Mouse (Mus musculus): ENCODE data around the gene Mettl7a1. TPM values are rescaled to one million over a fixed set of nuclear protein-coding genes. Genes with fewer than 3 reads are reported as not detected.
A peak's percentile ranks its signal among the peaks of the same experiment; 100 is the strongest.
"Not testable (repeated sequence)": the region's sequence is repeated elsewhere in the genome, so short reads cannot be mapped to it uniquely, and the experiment has no call there.

Gene Mettl7a1
- polyA plus RNA-seq, 1 experiment from 2014 or later, result 3.3 TPM

DNA sequence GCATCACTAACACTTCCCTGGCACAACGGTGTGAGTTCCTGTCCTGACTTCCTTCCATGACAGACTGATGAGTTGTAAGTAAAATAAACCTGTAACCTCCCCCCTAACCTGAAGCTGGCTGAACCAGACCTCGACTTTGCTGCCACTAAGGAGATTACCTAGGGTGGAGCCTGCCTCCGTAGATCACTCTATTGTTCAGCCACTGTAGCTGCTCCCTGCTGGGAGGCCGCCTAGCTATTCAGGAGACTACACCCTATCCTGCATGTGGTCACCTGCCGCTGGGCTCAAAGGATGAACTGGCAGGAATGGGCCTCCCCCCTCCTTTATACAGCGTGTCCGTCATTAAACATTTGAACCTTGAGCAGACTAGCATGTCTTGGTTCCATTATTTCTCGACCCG lies 34.2 kb upstream of the Mettl7a1 start:
- Histone ChIP-seq H3K4me3 (replicated peaks; ENCODE audit: low read depth, low read length) (no peak overlapping the region), H3K9ac (replicated peaks; ENCODE audit: low read length) (no peak overlapping the region), H3K4me2 (ENCODE audit: low read length) (0 out of 2 replicates have a peak overlapping the region, but pooled peaks have one; percentile 3), H3K4me1 (ENCODE audit: control insufficient read depth, insufficient read depth, low read length) (no peaks in the 10 kb centered on the region), H3K36me3 (ENCODE audit: control insufficient read depth, insufficient read depth, low read length) (no peaks in the 10 kb centered on the region), H3K27ac (replicated peaks; ENCODE audit: low read depth, low read length) (no peak overlapping the region), H3K27me3 (ENCODE audit: control insufficient read depth, insufficient read depth, low read length) (no peaks in the 10 kb centered on the region), H3K9me3 (ENCODE audit: control insufficient read depth, low read length) (no peaks in the 10 kb centered on the region)
- WGBS, result 13% methylated on average over 9 of the region's 9 CpGs
- no peak for ATAC-seq (ENCODE audit: low FRiP score, low TSS enrichment)
- DNase-seq, result no peak

DNA sequence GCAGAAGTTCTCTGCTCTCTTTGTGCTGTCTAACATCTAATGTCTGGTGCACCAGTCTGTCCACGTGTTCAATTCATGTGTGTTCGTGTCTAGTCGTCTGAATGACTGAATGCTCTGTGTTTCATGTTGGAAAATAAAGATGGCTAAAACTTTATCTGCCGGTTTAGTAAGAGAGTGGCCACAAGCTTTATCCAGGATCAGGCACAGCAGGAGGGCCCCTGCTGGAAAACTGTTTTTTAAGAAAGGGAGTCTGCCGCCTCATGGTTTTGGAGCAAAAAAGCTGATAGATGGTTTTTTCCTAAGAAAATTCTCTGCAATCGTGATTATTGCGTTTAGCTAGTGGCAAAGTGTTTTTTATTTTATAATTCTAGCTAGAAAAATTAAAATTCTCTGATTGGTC lies 33.3 kb upstream of the Mettl7a1 start:
- not testable (repeated sequence) for H3K27ac ChIP-seq (replicated peaks; ENCODE audit: low read depth, low read length); H3K9ac ChIP-seq (replicated peaks; ENCODE audit: low read length); H3K27me3 ChIP-seq (ENCODE audit: control insufficient read depth, insufficient read depth, low read length); H3K36me3 ChIP-seq (ENCODE audit: control insufficient read depth, insufficient read depth, low read length); H3K9me3 ChIP-seq (ENCODE audit: control insufficient read depth, low read length); DNase-seq; ATAC-seq (ENCODE audit: low FRiP score, low TSS enrichment); H3K4me1 ChIP-seq (ENCODE audit: control insufficient read depth, insufficient read depth, low read length); H3K4me2 ChIP-seq (ENCODE audit: low read length); H3K4me3 ChIP-seq (replicated peaks; ENCODE audit: low read depth, low read length)
- 19% methylated on average over 7 of the region's 7 CpGs for WGBS

DNA sequence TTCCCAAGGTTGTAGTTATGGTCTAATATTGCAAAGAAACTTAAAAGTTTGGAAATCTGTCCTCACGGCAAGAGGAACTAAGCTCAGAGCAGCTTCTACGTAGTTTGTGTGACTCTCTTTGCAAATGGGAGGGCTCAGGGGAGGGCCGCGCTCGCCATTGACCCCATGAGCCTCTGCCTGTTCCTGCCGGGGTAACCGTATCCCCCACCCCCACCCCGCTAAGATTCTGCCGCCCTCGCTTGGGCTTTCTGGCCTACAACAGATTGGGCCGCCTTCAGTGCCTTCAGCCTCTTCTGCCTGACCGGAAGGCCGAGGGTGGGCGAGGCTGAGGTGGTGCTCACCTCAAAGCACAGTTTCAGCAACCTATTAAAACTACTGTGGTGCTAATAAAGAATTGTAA lies 32.5 kb upstream of the Mettl7a1 start:
- Histone ChIP-seq H3K9me3 (ENCODE audit: control insufficient read depth, low read length) (no peaks in the 10 kb centered on the region), H3K4me2 (ENCODE audit: low read length) (no peak overlapping the region), H3K9ac (replicated peaks; ENCODE audit: low read length) (no peak overlapping the region), H3K36me3 (ENCODE audit: control insufficient read depth, insufficient read depth, low read length) (no peaks in the 10 kb centered on the region), H3K27ac (replicated peaks; ENCODE audit: low read depth, low read length) (no peak overlapping the region), H3K27me3 (ENCODE audit: control insufficient read depth, insufficient read depth, low read length) (no peaks in the 10 kb centered on the region), H3K4me3 (replicated peaks; ENCODE audit: low read depth, low read length) (no peak overlapping the region), H3K4me1 (ENCODE audit: control insufficient read depth, insufficient read depth, low read length) (no peaks in the 10 kb centered on the region)
- DNase-seq (no peak), ATAC-seq (ENCODE audit: low FRiP score, low TSS enrichment) (no peak)
- WGBS, result 62% methylated on average over 14 of the region's 14 CpGs

DNA sequence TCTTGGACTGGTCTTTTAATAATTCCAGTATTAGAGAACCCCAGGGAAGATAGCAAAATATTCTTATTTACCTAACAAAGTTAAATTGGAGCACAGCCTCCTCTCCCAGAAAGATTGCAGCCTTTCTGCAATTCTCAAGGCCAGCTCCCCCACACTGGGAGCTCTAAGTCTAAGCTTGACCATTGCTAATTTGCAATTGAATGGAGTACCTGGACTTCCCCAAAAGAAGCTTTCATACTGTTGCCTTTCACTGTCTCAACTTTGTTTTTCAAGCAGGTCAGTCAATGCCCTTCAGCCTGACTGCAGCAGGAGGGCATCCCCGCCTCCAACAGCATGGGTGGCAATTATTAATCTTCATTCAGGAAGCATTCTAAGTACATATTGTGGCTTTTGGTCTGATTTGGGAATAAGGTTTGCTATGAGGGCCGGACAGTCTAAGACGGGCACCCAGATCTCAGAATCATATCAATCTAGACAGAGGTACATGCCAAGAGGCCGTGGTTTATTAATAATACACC lies 30.1 kb upstream of the Mettl7a1 start:
- not testable (repeated sequence) for H3K27me3 ChIP-seq (ENCODE audit: control insufficient read depth, insufficient read depth, low read length); H3K27ac ChIP-seq (replicated peaks; ENCODE audit: low read depth, low read length); H3K9ac ChIP-seq (replicated peaks; ENCODE audit: low read length); H3K4me2 ChIP-seq (ENCODE audit: low read length); H3K9me3 ChIP-seq (ENCODE audit: control insufficient read depth, low read length); DNase-seq; H3K4me3 ChIP-seq (replicated peaks; ENCODE audit: low read depth, low read length); ATAC-seq (ENCODE audit: low FRiP score, low TSS enrichment); H3K4me1 ChIP-seq (ENCODE audit: control insufficient read depth, insufficient read depth, low read length); H3K36me3 ChIP-seq (ENCODE audit: control insufficient read depth, insufficient read depth, low read length)
- 84% methylated on average over 4 of the region's 4 CpGs for WGBS

DNA sequence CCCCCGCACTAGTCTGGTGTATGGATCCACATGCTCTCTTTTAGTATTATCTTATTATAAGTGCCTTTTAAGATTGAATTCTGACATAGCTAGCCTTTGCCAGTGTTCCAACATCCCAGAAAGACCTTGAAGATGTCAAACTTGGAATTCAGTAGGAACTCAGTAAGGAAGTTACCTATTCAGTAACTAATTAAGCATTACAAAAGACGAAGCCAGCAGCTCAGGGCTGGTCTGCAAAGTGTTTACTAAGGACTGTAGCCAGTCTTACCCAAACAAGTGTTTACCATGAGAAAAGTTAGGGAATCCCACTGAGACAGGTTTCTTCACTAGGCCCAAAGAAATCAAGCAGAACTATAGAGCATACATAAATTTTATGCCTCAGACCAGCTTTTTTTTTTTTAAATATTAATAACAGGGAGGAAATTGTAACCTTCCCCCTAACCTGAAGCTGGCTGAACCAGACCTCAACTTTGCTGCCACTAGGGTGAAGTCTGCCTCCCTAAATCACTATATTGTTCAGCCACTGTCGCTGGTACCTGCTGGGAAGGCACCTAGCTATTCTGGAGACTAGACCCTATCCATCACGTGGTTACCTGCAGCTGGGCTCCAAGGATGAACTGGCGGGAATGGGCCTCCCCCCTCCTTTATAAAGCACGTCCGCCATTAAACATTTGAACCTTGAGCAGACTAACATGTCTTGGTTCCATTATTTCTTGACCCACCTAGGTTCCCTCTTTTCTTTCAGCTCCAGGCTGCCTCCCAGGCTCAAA lies 29.0 kb upstream of the Mettl7a1 start:
- H3K9me3 ChIP-seq (ENCODE audit: control insufficient read depth, low read length), result no peaks in the 10 kb centered on the region
- H3K9ac ChIP-seq (replicated peaks; ENCODE audit: low read length), result no peak overlapping the region
- no peak overlapping the region for H3K4me2 ChIP-seq (ENCODE audit: low read length)
- 89% methylated on average over 7 of the region's 7 CpGs for WGBS
- ATAC-seq (ENCODE audit: low FRiP score, low TSS enrichment) (no peak), DNase-seq (no peak)
- no peaks in the 10 kb centered on the region for H3K27me3 ChIP-seq (ENCODE audit: control insufficient read depth, insufficient read depth, low read length)
- no peaks in the 10 kb centered on the region for H3K36me3 ChIP-seq (ENCODE audit: control insufficient read depth, insufficient read depth, low read length)
- H3K27ac ChIP-seq (replicated peaks; ENCODE audit: low read depth, low read length), result no peak overlapping the region
- no peak overlapping the region for H3K4me3 ChIP-seq (replicated peaks; ENCODE audit: low read depth, low read length)
- H3K4me1 ChIP-seq (ENCODE audit: control insufficient read depth, insufficient read depth, low read length), result no peaks in the 10 kb centered on the region

DNA sequence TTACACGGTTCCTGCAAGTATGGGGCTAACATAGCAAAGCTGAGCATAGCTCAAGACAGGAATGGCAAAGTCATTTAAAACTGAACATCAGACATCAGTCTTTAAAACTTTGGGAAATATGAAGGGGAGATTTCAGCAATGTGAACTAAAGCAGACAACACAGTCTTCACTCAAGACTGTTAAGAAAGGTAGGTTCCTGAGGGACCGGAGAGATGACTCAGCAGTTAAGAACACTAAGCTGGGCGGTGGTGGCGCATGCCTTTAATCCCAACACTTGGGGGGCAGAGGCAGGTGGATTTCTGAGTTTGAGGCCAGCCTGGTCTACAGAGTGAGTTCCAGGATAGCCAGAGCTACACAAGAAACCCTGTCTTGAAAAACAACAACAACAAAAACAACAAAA lies 27.5 kb upstream of the Mettl7a1 start:
- H3K9me3 ChIP-seq (ENCODE audit: control insufficient read depth, low read length), result no peaks in the 10 kb centered on the region
- H3K27me3 ChIP-seq (ENCODE audit: control insufficient read depth, insufficient read depth, low read length), result no peaks in the 10 kb centered on the region
- no peaks in the 10 kb centered on the region for H3K4me1 ChIP-seq (ENCODE audit: control insufficient read depth, insufficient read depth, low read length)
- ATAC-seq (ENCODE audit: low FRiP score, low TSS enrichment) (no peak), DNase-seq (no peak)
- H3K27ac ChIP-seq (replicated peaks; ENCODE audit: low read depth, low read length), result no peak overlapping the region
- no peak overlapping the region for H3K4me2 ChIP-seq (ENCODE audit: low read length)
- H3K4me3 ChIP-seq (replicated peaks; ENCODE audit: low read depth, low read length), result no peak overlapping the region
- H3K9ac ChIP-seq (replicated peaks; ENCODE audit: low read length), result no peak overlapping the region
- 95% methylated on average over 4 of the region's 4 CpGs for WGBS
- no peaks in the 10 kb centered on the region for H3K36me3 ChIP-seq (ENCODE audit: control insufficient read depth, insufficient read depth, low read length)

DNA sequence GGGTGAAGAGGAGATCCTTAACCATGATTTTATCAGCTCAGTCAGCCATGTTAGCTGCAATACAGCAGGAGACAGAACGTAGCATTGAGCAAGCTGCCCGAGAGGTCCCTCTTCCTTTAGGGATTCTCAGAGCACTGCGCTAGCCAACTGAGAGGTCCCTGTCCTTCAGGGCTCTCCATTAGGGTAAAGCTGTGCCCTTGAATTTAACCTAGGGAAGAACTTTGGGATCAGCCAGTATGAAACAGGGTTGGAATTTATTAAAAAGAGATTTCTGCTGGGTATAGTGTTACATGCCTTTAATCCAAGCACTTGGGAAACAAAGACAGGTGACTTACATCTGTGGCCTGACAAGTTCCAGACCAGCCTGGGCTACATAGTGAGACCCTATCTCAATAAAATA lies 26.4 kb upstream of the Mettl7a1 start:
- no peak overlapping the region for H3K9ac ChIP-seq (replicated peaks; ENCODE audit: low read length)
- ATAC-seq (ENCODE audit: low FRiP score, low TSS enrichment), result no peak
- H3K4me2 ChIP-seq (ENCODE audit: low read length), result no peak overlapping the region
- H3K36me3 ChIP-seq (ENCODE audit: control insufficient read depth, insufficient read depth, low read length), result no peaks in the 10 kb centered on the region
- H3K27ac ChIP-seq (replicated peaks; ENCODE audit: low read depth, low read length), result no peak overlapping the region
- H3K4me3 ChIP-seq (replicated peaks; ENCODE audit: low read depth, low read length), result no peak overlapping the region
- no peak for DNase-seq
- no peaks in the 10 kb centered on the region for H3K27me3 ChIP-seq (ENCODE audit: control insufficient read depth, insufficient read depth, low read length)
- no peaks in the 10 kb centered on the region for H3K9me3 ChIP-seq (ENCODE audit: control insufficient read depth, low read length)
- no peaks in the 10 kb centered on the region for H3K4me1 ChIP-seq (ENCODE audit: control insufficient read depth, insufficient read depth, low read length)
- whole genome bisulfite sequencing, result 88% methylated on average over 3 of the region's 3 CpGs

DNA sequence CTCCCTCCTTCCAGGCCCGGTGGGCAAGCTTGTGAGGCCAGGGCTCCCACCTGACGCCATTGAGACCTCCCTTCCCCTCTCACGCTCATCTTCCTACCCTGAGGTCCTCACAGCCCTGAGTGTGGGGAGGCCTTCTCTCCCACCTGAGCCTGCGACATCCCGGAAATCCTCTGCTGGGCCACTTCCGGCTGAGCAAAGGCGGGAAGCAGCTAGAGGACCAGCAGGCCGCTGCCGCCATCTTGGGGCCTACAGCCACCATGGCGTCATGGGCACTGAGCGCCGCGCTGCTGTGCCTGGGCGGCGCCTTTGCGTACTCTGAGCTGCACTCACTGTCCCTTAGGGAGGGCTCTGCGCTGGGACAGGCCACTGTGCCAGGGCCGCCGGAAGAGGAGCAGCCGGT lies 23.3 kb upstream of the Mettl7a1 start, which contains the start of gene Tmprss12:
Gene Tmprss12, plus strand, starts transcription at position 212 of the 400 bp plus-strand sequence.
- H3K36me3 ChIP-seq (ENCODE audit: control insufficient read depth, insufficient read depth, low read length), result no peaks in the 10 kb centered on the region
- H3K9ac ChIP-seq (replicated peaks; ENCODE audit: low read length), result no peak within 1 kb of the TSS
- no peaks in the 10 kb centered on the region for H3K9me3 ChIP-seq (ENCODE audit: control insufficient read depth, low read length)
- DNase-seq (no peak), ATAC-seq (ENCODE audit: low FRiP score, low TSS enrichment) (no peak)
- H3K4me3 ChIP-seq (replicated peaks; ENCODE audit: low read depth, low read length), result no peak within 1 kb of the TSS
- H3K4me2 ChIP-seq (ENCODE audit: low read length), result no peak within 1 kb of the TSS
- no peak within 1 kb of the TSS for H3K27ac ChIP-seq (replicated peaks; ENCODE audit: low read depth, low read length)
- WGBS, result 98% methylated on average over 20 of the region's 20 CpGs
- H3K27me3 ChIP-seq (ENCODE audit: control insufficient read depth, insufficient read depth, low read length), result no peaks in the 10 kb centered on the region
- H3K4me1 ChIP-seq (ENCODE audit: control insufficient read depth, insufficient read depth, low read length), result no peaks in the 10 kb centered on the region

DNA sequence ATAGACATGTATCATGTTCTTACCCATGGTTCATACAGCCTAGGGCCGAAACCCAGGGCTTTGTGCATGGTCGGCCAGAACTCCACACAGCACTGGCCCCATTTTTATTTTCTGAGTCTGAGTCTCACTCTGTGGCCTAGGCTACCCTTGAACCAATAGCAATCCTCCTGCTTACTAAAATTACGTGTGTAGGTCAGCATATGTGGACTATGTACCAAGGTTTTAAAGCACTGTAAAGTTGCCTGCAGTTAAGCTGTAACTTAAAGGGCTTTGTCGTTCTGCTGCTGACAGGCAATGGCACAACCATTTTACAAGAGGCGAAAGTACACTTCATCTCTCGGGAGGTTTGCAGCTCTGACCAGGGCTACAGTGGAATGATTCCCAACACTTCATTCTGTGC lies 15.0 kb upstream of the Mettl7a1 start:
- no peak overlapping the region for H3K4me2 ChIP-seq (ENCODE audit: low read length)
- H3K36me3 ChIP-seq (ENCODE audit: control insufficient read depth, insufficient read depth, low read length), result no peaks in the 10 kb centered on the region
- H3K9ac ChIP-seq (replicated peaks; ENCODE audit: low read length), result no peak overlapping the region
- DNase-seq (no peak), ATAC-seq (ENCODE audit: low FRiP score, low TSS enrichment) (no peak)
- WGBS, result 89% methylated on average over 6 of the region's 6 CpGs
- no peaks in the 10 kb centered on the region for H3K9me3 ChIP-seq (ENCODE audit: control insufficient read depth, low read length)
- H3K27ac ChIP-seq (replicated peaks; ENCODE audit: low read depth, low read length), result no peak overlapping the region
- no peaks in the 10 kb centered on the region for H3K4me1 ChIP-seq (ENCODE audit: control insufficient read depth, insufficient read depth, low read length)
- no peak overlapping the region for H3K4me3 ChIP-seq (replicated peaks; ENCODE audit: low read depth, low read length)
- H3K27me3 ChIP-seq (ENCODE audit: control insufficient read depth, insufficient read depth, low read length), result no peaks in the 10 kb centered on the region
